Mouse (Mus musculus) gonadal fat pad, adult 2 months (tissue): ENCODE data around the gene Zc3hav1. TPM values are rescaled to one million over a fixed set of nuclear protein-coding genes. Genes with fewer than 3 reads are reported as not detected.

ENCODE experiments used
- DNase-seq: peaks from one replicate; pipeline ENCODE4 v3.0.0-alpha.2; 2012; ENCODE audit warnings: low read depth
- polyA plus RNA-seq: library from polyadenylated mRNA; depleted of rRNA; stranded (reverse); fragments of >200 nt; gene quantifications from 2 replicates; pipeline ENCODE4 v1.2.3, GENCODE M21; 2012; rRNA removed

Gene Zc3hav1
- polyA plus RNA-seq, 1 experiment = 23.3 TPM

DNA sequence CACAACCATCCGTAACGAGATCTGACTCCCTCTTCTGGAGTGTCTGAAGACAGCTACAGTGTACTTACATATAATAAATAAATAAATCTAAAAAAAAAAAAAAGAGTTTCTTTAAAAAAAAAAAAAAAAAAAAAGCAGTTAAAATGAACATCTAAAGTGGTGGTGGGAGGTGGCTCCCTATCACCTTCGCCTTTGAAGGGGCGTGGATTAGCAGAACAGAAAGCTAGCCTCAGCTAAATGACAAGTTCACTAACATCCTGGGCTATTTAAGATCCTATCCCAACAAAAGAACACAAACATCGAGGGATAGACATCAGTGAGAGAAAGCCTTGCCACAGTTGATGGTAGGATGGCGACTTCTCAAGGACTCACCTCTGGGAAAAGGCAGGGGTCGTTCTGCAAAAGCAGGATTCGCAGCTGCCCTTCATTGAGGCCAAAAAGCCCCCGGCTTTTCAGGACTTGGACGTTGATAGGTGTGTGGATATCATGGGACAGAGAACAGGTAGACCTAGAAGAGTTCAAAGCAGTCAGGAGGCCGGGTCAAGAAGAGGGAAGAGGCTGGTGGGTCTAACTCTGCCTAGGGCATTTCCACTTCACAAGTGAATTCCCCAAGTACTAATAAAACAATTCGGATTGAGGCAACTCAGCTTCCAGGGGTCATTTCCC lies 56.7 kb downstream of the Zc3hav1 start:
- DNase-seq = no peak

DNA sequence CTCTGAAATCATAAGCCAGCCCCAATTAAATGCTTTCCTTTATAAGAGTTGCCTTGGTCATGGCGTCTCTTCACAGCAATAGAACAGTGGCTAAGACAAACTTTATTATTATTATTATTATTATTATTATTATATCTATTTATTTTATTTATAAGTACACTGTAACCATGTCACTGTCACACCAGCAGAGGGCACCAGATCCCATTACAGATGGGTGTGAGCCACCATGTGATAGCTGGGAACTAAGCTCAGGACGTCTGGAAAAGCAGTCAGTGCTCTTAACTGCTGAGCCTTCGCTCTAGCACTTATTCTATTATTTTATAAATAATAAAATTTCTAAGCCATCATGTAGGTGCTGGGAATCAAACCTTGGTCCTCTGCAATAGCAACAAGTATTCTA lies 60.7 kb downstream of the Zc3hav1 start:
- no peak for DNase-seq

DNA sequence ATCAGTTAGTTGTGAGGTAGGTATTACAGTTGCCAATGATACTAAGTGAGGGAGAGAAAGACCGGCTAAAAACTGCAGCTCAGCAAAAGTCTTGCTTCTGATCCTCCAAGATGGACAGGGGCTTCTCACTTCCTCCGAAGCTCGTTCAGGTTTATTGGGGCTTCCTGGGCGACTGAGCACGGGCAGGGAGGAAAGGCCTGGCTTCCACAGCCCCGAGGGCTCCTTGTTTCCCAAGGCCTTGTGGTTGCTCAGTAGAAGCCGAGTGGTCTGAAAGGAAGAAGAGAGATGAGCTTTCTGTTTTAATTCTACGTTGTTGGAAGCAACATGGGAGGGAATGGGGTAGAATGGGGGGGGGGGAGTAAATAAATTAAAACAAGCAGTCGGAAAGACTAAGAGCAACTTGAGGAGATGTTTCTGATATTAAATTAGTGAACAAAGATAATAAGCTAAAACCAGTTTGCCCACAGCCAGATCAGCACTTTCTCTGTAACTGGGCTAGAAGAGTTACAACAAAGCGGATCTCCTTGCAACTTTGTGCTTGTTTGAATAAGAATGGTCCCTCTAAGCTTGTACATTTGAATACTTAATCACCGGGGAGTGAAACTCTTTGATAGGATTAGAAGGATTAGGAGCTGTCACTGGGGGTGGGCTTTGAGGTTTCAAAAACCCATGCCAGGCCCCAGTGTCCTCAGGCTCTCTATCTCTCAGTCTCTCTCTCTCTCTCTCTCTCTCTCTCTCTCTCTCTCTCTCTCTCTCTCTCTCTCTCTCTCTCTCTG lies 61.3 kb downstream of the Zc3hav1 start:
- DNase-seq = no peak

DNA sequence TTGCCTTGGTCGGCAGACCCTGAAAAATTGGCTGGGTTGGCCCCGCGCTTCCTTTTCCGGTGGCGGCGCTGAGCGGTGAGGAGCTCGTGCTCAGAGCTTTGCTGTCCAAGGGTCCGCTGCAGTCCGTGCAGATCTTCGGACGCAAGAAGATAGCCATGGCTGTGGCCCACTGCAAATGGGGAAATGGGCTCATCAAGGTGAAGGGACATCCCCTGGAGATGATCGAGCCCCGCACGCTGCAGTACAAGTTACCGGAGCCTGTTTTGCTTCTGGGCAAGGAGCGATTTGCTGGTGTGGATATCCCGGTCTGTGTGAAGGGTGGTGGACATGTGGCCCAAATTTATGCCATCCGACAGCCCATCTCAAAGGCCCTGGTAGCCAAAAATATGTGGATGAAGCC lies 70.0 kb downstream of the Zc3hav1 start:
- no peak for DNase-seq

DNA sequence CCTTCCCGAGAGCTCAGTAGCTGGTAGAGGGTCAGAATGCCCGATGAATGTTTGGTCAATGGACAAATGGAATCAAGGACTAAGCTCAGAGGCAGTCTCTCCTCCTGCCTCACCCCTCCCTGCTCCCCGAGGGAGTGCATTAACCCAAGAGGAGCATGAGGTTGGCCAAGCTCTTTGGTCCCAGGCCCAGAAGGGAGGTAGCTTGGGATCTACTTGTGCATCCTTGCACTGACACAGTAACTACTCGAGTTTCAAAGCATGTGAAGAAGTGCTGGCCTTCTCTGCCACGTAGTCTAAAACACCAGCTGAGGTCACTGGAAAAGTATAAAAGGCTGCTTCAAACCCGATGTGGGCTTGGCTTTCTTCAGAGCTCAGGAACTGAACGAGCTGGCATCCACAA lies 89.9 kb downstream of the Zc3hav1 start:
- no peak for DNase-seq

DNA sequence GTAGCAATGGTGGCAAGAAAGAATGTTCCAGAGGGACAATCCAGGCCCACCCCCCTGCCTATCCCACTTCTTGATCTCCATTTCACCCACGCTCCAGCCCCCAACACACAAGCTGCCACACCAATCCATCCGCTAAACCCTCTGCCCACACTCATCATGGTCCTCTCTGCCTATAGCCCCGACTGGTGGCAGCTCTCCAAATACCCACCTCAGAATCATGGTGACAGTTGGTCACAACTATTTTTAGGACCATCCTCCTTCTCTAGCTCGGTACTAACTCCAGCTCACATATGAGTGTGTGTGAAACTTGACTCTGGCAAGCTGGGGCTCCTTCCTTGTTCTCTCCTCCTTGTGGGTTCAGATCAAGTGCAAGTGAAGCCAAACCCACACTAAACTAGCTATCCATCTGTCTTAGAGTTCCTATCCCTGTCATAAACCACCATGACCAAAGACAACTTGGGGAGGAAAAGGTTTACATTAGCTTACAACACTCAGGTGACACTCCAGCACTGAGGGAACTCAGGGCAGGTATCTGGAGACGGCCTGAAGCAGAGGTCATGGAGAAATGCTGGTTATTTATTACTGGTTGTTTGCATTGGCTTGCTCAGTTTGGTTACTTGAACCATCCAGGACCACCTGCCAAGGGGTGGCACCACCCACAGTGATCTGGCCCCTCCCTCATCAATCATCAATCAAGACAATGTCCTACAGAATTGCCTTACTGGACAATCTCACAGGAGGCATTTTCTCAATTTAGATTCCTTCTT lies 90.8 kb downstream of the Zc3hav1 start:
- no peak for DNase-seq

DNA sequence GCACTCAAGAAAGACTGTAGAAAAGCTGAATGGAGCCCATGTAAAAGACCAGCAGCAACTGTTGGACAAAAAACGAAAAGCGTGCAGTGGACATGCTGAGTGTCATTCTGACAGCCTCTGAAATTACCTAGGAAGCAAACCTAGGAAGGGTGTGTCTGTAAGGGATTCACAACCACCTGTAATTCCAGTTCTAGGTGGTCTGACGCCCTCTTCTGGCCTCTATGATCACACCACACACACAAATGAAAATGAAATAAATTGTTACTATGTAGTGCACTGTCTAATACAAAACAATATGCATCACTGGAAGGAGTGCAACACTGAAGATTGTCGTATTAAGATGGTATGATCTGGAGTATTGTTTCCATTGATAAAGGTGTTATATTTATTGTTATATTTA lies 92.5 kb downstream of the Zc3hav1 start:
- no peak for DNase-seq

DNA sequence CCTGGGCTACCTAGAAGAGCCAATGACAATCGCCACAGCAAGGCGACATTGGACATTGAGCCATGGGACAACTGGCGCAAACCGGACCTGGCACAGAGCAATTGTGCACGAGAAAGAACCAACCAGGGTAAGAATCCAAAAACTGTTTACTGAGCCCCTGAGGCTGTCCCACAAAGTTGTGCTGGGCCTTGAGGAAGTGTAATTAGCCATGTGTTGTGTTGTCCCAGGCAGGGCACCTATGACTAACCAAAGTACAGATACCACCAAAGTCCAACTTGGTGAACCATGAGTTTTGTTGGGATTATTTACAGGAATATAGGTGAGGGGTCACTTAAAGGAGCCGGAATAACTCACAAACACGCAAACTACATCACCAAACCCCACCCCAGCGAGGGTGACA lies 96.9 kb downstream of the Zc3hav1 start:
- no peak for DNase-seq

DNA sequence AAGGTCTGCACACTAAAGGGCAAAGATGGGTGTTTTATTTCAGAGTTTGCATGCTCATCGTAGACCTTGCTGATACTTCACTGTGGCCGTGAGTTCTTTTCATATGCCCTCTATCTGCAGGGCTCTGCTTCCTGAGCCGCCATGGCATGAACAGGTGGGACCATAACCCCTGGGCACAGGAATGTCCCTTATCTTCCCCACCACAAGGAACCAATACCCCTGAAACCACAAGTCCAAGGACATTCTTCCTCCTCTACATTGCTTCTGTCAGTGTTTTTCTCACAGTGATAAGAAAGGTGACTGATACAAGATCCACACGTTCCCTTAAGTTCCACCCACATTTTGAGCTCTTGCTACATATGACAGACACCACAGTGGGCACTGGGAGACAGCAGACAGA lies 97.6 kb downstream of the Zc3hav1 start:
- DNase-seq = no peak

DNA sequence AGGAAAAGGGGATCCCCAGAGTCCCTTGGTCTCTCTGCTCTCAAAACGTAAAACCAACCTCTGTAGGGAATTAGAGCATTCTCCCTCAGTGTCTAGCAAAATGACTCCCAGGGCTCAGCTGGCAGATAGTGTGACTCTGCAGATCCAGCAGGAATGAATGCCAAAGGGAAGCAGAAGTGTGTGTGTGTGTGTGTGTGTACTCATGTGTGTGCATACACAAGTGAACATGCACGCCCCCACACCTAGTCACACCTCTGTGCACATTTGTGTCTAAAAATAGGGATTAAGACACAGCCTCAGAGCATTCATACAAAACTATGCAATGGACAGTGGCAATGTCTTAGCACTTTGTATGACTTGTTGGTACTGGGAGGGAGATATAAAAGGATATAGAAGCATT lies 98.6 kb downstream of the Zc3hav1 start:
- DNase-seq = no peak

Other genes starting within 250 kb of the Zc3hav1 start
- 1.5 and 2.6 TPM in 2 replicates for gene Tmem213, start 245.3 kb downstream of the Zc3hav1 start, polyA plus RNA-seq
- gene Atp6v0a4, start 230.0 kb downstream of the Zc3hav1 start, polyA plus RNA-seq = 4.1 and 5.3 TPM in 2 replicates
- 16.1 and 24.2 TPM in 2 replicates for gene D630045J12Rik, start 100.6 kb downstream of the Zc3hav1 start, polyA plus RNA-seq
- 2.3 and 3.6 TPM in 2 replicates for gene Zc3hav1l, start 55.3 kb downstream of the Zc3hav1 start, polyA plus RNA-seq
- 1.3 and 1.5 TPM in 2 replicates for gene Ttc26, start 26.9 kb upstream of the Zc3hav1 start, polyA plus RNA-seq
- 9.3 TPM in 2 replicates for gene Ubn2, start 79.3 kb upstream of the Zc3hav1 start, polyA plus RNA-seq
- 153 and 181 TPM in 2 replicates for gene Fmc1, start 178.9 kb upstream of the Zc3hav1 start, polyA plus RNA-seq
- gene Luc7l2, start 196.7 kb upstream of the Zc3hav1 start, polyA plus RNA-seq = 21.9 and 33.5 TPM in 2 replicates